Mouse (Mus musculus): ENCODE data around the gene Poc1b. TPM values are rescaled to one million over a fixed set of nuclear protein-coding genes. Genes with fewer than 3 reads are reported as not detected.
"Not testable (repeated sequence)": the region's sequence is repeated elsewhere in the genome, so short reads cannot be mapped to it uniquely, and the experiment has no call there.

Poc1b gene
- polyA plus RNA-seq, 2 experiments = 23.4 to 25.3 TPM

- no peaks in the 10 kb centered on the region for H3K27me3 ChIP-seq (ENCODE audit: control insufficient read depth, insufficient read depth, low read length)
- no peak overlapping the region for H3K4me3 ChIP-seq (replicated peaks; ENCODE audit: low read length)
- no peak for TF ChIP-seq POLR2A (IDR thresholded peaks at IDR 0.05; ENCODE audit: borderline replicate concordance, extremely low read depth, insufficient read depth, insufficient read length)
- H3K4me1 ChIP-seq (ENCODE audit: control insufficient read depth, insufficient read depth, low read length) = no peaks in the 10 kb centered on the region
- DNase-seq (ENCODE audit: low spot score) (no peak), ATAC-seq (ENCODE audit: low FRiP score, low read depth) (no peak)
- no peaks in the 10 kb centered on the region for H3K9me3 ChIP-seq (ENCODE audit: control insufficient read depth, low read length)
- 87% methylated on average over 5 of the region's 5 CpGs for WGBS
- H3K36me3 ChIP-seq (ENCODE audit: control insufficient read depth, insufficient read depth, low read length) = peaks cover 3% of the 10 kb centered on the region; the same call in 1 of the 2 replicates
- H3K4me2 ChIP-seq (replicated peaks; ENCODE audit: low read depth, low read length, severe bottlenecking) = no peak overlapping the region
- no peak overlapping the region for H3K27ac ChIP-seq (replicated peaks; ENCODE audit: low read depth, low read length)
- no peak overlapping the region for H3K9ac ChIP-seq (ENCODE audit: low read depth, low read length, severe bottlenecking)
Observed at GRCm38 (mm10) chr10:99156808-99157207, 50.0 kb downstream of the Poc1b start.

- not testable (repeated sequence) for H3K4me1 ChIP-seq (ENCODE audit: control insufficient read depth, insufficient read depth, low read length); H3K27me3 ChIP-seq (ENCODE audit: control insufficient read depth, insufficient read depth, low read length); H3K36me3 ChIP-seq (ENCODE audit: control insufficient read depth, insufficient read depth, low read length); H3K27ac ChIP-seq (replicated peaks; ENCODE audit: low read depth, low read length); H3K4me2 ChIP-seq (replicated peaks; ENCODE audit: low read depth, low read length, severe bottlenecking); H3K4me3 ChIP-seq (replicated peaks; ENCODE audit: low read length); DNase-seq (ENCODE audit: low spot score); H3K9ac ChIP-seq (ENCODE audit: low read depth, low read length, severe bottlenecking); ATAC-seq (ENCODE audit: low FRiP score, low read depth); H3K9me3 ChIP-seq (ENCODE audit: control insufficient read depth, low read length)
- WGBS = 93% methylated on average over 10 of the region's 10 CpGs
Observed at GRCm38 (mm10) chr10:99157697-99158096, 50.9 kb downstream of the Poc1b start.

GRCm38 (mm10) chr10:99161987-99162582 is 55.2 kb downstream of the Poc1b start:
- Histone ChIP-seq H3K9me3 (ENCODE audit: control insufficient read depth, low read length) (no peaks in the 10 kb centered on the region), H3K4me1 (ENCODE audit: control insufficient read depth, insufficient read depth, low read length) (no peaks in the 10 kb centered on the region), H3K9ac (ENCODE audit: low read depth, low read length, severe bottlenecking) (no peak overlapping the region), H3K4me3 (replicated peaks; ENCODE audit: low read length) (no peak overlapping the region), H3K27me3 (ENCODE audit: control insufficient read depth, insufficient read depth, low read length) (no peaks in the 10 kb centered on the region), H3K4me2 (replicated peaks; ENCODE audit: low read depth, low read length, severe bottlenecking) (no peak overlapping the region), H3K36me3 (ENCODE audit: control insufficient read depth, insufficient read depth, low read length) (peaks cover under 1% of the 10 kb centered on the region; the same call in 1 of the 2 replicates), H3K27ac (replicated peaks; ENCODE audit: low read depth, low read length) (no peak overlapping the region)
- TF ChIP-seq POLR2A (IDR thresholded peaks at IDR 0.05; ENCODE audit: borderline replicate concordance, extremely low read depth, insufficient read depth, insufficient read length) = no peak
- DNase-seq (ENCODE audit: low spot score) (peak; percentile 55), ATAC-seq (ENCODE audit: low FRiP score, low read depth) (no peak)
- 39% methylated on average over 8 of the region's 8 CpGs for WGBS

GRCm38 (mm10) chr10:99163002-99163401 is 56.2 kb downstream of the Poc1b start:
- ATAC-seq (ENCODE audit: low FRiP score, low read depth) (no peak), DNase-seq (ENCODE audit: low spot score) (no peak)
- no peak for TF ChIP-seq POLR2A (IDR thresholded peaks at IDR 0.05; ENCODE audit: borderline replicate concordance, extremely low read depth, insufficient read depth, insufficient read length)
- Histone ChIP-seq H3K36me3 (ENCODE audit: control insufficient read depth, insufficient read depth, low read length) (no peaks in the 10 kb centered on the region; the same call in 1 of the 2 replicates), H3K4me2 (replicated peaks; ENCODE audit: low read depth, low read length, severe bottlenecking) (no peak overlapping the region), H3K4me3 (replicated peaks; ENCODE audit: low read length) (no peak overlapping the region), H3K4me1 (ENCODE audit: control insufficient read depth, insufficient read depth, low read length) (no peaks in the 10 kb centered on the region), H3K9ac (ENCODE audit: low read depth, low read length, severe bottlenecking) (no peak overlapping the region), H3K9me3 (ENCODE audit: control insufficient read depth, low read length) (no peaks in the 10 kb centered on the region), H3K27ac (replicated peaks; ENCODE audit: low read depth, low read length) (no peak overlapping the region), H3K27me3 (ENCODE audit: control insufficient read depth, insufficient read depth, low read length) (no peaks in the 10 kb centered on the region)
- 85% methylated on average over 5 of the region's 5 CpGs for WGBS

- no peak for TF ChIP-seq POLR2A (IDR thresholded peaks at IDR 0.05; ENCODE audit: borderline replicate concordance, extremely low read depth, insufficient read depth, insufficient read length)
- no peak overlapping the region for H3K27ac ChIP-seq (replicated peaks; ENCODE audit: low read depth, low read length)
Observed at GRCm38 (mm10) chr10:99164871-99165477, 58.1 kb downstream of the Poc1b start.

More at GRCm38 (mm10) chr10:99164871-99165477, 58.1 kb downstream of the Poc1b start:
- Histone ChIP-seq H3K4me1 (ENCODE audit: control insufficient read depth, insufficient read depth, low read length) (no peaks in the 10 kb centered on the region), H3K4me3 (replicated peaks; ENCODE audit: low read length) (no peak overlapping the region), H3K9ac (ENCODE audit: low read depth, low read length, severe bottlenecking) (no peak overlapping the region), H3K4me2 (replicated peaks; ENCODE audit: low read depth, low read length, severe bottlenecking) (no peak overlapping the region), H3K36me3 (ENCODE audit: control insufficient read depth, insufficient read depth, low read length) (no peaks in the 10 kb centered on the region; the same call in 1 of the 2 replicates), H3K9me3 (ENCODE audit: control insufficient read depth, low read length) (no peaks in the 10 kb centered on the region), H3K27me3 (ENCODE audit: control insufficient read depth, insufficient read depth, low read length) (no peaks in the 10 kb centered on the region)
- DNase-seq (ENCODE audit: low spot score) = peak; percentile 78
- ATAC-seq (ENCODE audit: low FRiP score, low read depth) = peak; percentile 53; the same call in 1 of the 2 replicates
- WGBS = 43% methylated on average over 13 of the region's 13 CpGs
